Mouse (Mus musculus): ENCODE results near the gene Rgs13.
"Not testable (repeated sequence)": the region's sequence is repeated elsewhere in the genome, so short reads cannot be mapped to it uniquely, and the experiment has no call there.

Gene Rgs13

GRCm38 (mm10) chr1:144152526-144152925, 24.6 kb downstream of the Rgs13 start:
- DNase-seq (ENCODE audit: extremely low read depth, insufficient read length, low spot score), result no peak

GRCm38 (mm10) chr1:144152184-144152525, 25.0 kb downstream of the Rgs13 start:
- DNase-seq (ENCODE audit: extremely low read depth, insufficient read length, low spot score), result no peak

GRCm38 (mm10) chr1:144151401-144152183, 25.6 kb downstream of the Rgs13 start:
- no peak for DNase-seq (ENCODE audit: extremely low read depth, insufficient read length, low spot score)

GRCm38 (mm10) chr1:144149997-144150396, 27.2 kb downstream of the Rgs13 start:
- DNase-seq (ENCODE audit: extremely low read depth, insufficient read length, low spot score), result no peak

GRCm38 (mm10) chr1:144141398-144141797, 35.8 kb downstream of the Rgs13 start:
- not testable (repeated sequence) for DNase-seq (ENCODE audit: extremely low read depth, insufficient read length, low spot score)

- DNase-seq (ENCODE audit: extremely low read depth, insufficient read length, low spot score), result no peak
Observed at GRCm38 (mm10) chr1:144139847-144140246, 37.3 kb downstream of the Rgs13 start.

GRCm38 (mm10) chr1:144127965-144128364, 49.2 kb downstream of the Rgs13 start:
- no peak for DNase-seq (ENCODE audit: extremely low read depth, insufficient read length, low spot score)

- no peak for DNase-seq (ENCODE audit: extremely low read depth, insufficient read length, low spot score)
Observed at GRCm38 (mm10) chr1:144120042-144120441, 57.1 kb downstream of the Rgs13 start.

GRCm38 (mm10) chr1:144119456-144119855, 57.7 kb downstream of the Rgs13 start:
- DNase-seq (ENCODE audit: extremely low read depth, insufficient read length, low spot score), result no peak

GRCm38 (mm10) chr1:144115848-144116727, 61.1 kb downstream of the Rgs13 start:
- DNase-seq (ENCODE audit: extremely low read depth, insufficient read length, low spot score), result no peak

- DNase-seq (ENCODE audit: extremely low read depth, insufficient read length, low spot score), result no peak
Observed at GRCm38 (mm10) chr1:144113438-144114074, 63.6 kb downstream of the Rgs13 start.

GRCm38 (mm10) chr1:144112946-144113345, 64.2 kb downstream of the Rgs13 start:
- DNase-seq (ENCODE audit: extremely low read depth, insufficient read length, low spot score), result no peak

GRCm38 (mm10) chr1:144098587-144099258, 78.4 kb downstream of the Rgs13 start:
- DNase-seq (ENCODE audit: extremely low read depth, insufficient read length, low spot score), result no peak

- DNase-seq (ENCODE audit: extremely low read depth, insufficient read length, low spot score), result no peak
Observed at GRCm38 (mm10) chr1:144090410-144090809, 86.8 kb downstream of the Rgs13 start.
